15 mouse cellular contexts compared by ENCODE assay signal in the genomic region with DNA sequence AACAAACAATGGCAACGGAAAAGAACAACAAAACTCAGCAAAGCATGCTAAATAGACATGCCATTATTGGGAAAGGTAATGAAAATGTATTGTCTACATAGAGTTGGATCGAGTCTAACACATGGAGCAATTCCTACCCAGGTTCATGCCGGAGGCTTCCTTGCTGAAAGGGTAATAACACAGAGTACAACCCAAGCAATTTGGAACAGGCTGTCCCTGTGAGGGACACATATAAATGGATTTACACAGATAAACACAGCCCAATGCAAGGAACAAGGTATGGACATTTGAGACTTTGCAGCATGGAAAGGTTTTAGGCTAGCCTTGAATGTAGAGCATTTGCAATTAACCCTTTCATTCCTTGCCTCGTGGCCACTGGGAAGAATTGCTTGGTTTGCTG.
DNase-seq lines count a peak whose midpoint lies in the region; ATAC-seq and TF ChIP-seq lines count a peak whose summit lies in the region.
"Had no signal": no experiment of that assay in that cellular context is flagged by ENCODE, and none has a peak within 500 bp of the region (broad histone marks: within the 10 kb centered on the region; RNA-seq: fewer than 3 reads in every experiment).

No protein-coding gene starts in this region.

- 57% methylated on average over 4 of the region's 4 CpGs for WGBS in stomach, embryonic 15.5 days
- 53% methylated on average over 4 of the region's 4 CpGs for WGBS in stomach, postnatal 0 days
- WGBS in midbrain, embryonic 12.5 days: 89% methylated on average over 4 of the region's 4 CpGs

- H3K4me2 ChIP-seq in stomach, embryonic 15.5 days: no peak overlapping the region
- no peak overlapping the region for H3K4me2 ChIP-seq in stomach, postnatal 0 days (replicated peaks; ENCODE audit: low read depth)
- no peak overlapping the region for H3K4me2 ChIP-seq in midbrain, embryonic 12.5 days (replicated peaks)
- H3K4me2 ChIP-seq: embryonic facial prominence, embryonic 12.5 days had no signal

- TF ChIP-seq CTCF in stomach, postnatal 0 days (IDR thresholded peaks at IDR 0.05; ENCODE audit: low read depth): no peak

- H3K9me3 ChIP-seq in stomach, embryonic 15.5 days: no peaks in the 10 kb centered on the region
- H3K9me3 ChIP-seq in stomach, postnatal 0 days (ENCODE audit: control insufficient read depth, low read length): no peaks in the 10 kb centered on the region
- no peaks in the 10 kb centered on the region for H3K9me3 ChIP-seq in midbrain, embryonic 12.5 days
- H3K9me3 ChIP-seq: embryonic facial prominence, embryonic 12.5 days; heart, embryonic 10.5 days had no signal

- no peak overlapping the region for H3K4me3 ChIP-seq in stomach, embryonic 15.5 days (replicated peaks)
- H3K4me3 ChIP-seq in stomach, postnatal 0 days (ENCODE audit: low read depth, low read length): no peak overlapping the region
- H3K4me3 ChIP-seq in midbrain, embryonic 12.5 days: no peak overlapping the region
- H3K4me3 ChIP-seq: embryonic facial prominence, embryonic 12.5 days; heart, embryonic 10.5 days had no signal

- no peaks in the 10 kb centered on the region for H3K4me1 ChIP-seq in stomach, embryonic 15.5 days
- no peaks in the 10 kb centered on the region for H3K4me1 ChIP-seq in stomach, postnatal 0 days (replicated peaks; ENCODE audit: control insufficient read depth, insufficient read depth)
- peaks cover 2% of the 10 kb centered on the region; the same call in 1 of the 2 replicates for H3K4me1 ChIP-seq in midbrain, embryonic 12.5 days
- H3K4me1 ChIP-seq: embryonic facial prominence, embryonic 12.5 days; heart, embryonic 10.5 days had no signal

- peak overlapping the region; percentile 31; the same call in 1 of the 2 replicates for H3K27ac ChIP-seq in stomach, embryonic 15.5 days
- H3K27ac ChIP-seq in stomach, postnatal 0 days (replicated peaks): no peak overlapping the region
- H3K27ac ChIP-seq in midbrain, embryonic 12.5 days (replicated peaks): peak overlapping the region; percentile 11; the same call in 1 of the 2 replicates
- H3K27ac ChIP-seq: embryonic facial prominence, embryonic 12.5 days; heart, embryonic 10.5 days had no signal

- no peaks in the 10 kb centered on the region for H3K36me3 ChIP-seq in stomach, embryonic 15.5 days
- no peaks in the 10 kb centered on the region for H3K36me3 ChIP-seq in stomach, postnatal 0 days (ENCODE audit: control insufficient read depth, insufficient read depth, low read length)
- H3K36me3 ChIP-seq in midbrain, embryonic 12.5 days: no peaks in the 10 kb centered on the region
- H3K36me3 ChIP-seq: embryonic facial prominence, embryonic 12.5 days; heart, embryonic 10.5 days had no signal

- no peak for TF ChIP-seq EP300 in stomach, postnatal 0 days (optimal IDR thresholded peaks at IDR 0.05)

- no peak overlapping the region for H3K9ac ChIP-seq in stomach, embryonic 15.5 days
- H3K9ac ChIP-seq in stomach, postnatal 0 days (ENCODE audit: low read length): no peak overlapping the region
- H3K9ac ChIP-seq in midbrain, embryonic 12.5 days (replicated peaks): no peak overlapping the region
- H3K9ac ChIP-seq: embryonic facial prominence, embryonic 12.5 days; lung, embryonic 14.5 days had no signal

- H3K27me3 ChIP-seq in stomach, embryonic 15.5 days (replicated peaks): no peaks in the 10 kb centered on the region
- no peaks in the 10 kb centered on the region for H3K27me3 ChIP-seq in stomach, postnatal 0 days (ENCODE audit: control insufficient read depth, insufficient read depth, low read length)
- H3K27me3 ChIP-seq in midbrain, embryonic 12.5 days: no peaks in the 10 kb centered on the region
- H3K27me3 ChIP-seq: embryonic facial prominence, embryonic 12.5 days had no signal

- peak; percentile 3 for DNase-seq in cerebellum, adult 11 months
- no peak for DNase-seq in cerebellum, adult 11-12 months
- DNase-seq in stomach, postnatal 0 days (ENCODE audit: low spot score): no peak
- no peak for DNase-seq in right cerebral cortex, postnatal 25 days
- DNase-seq in urinary bladder, adult 18-20 months (ENCODE audit: low spot score in 2 of 2): no peak
- no peak for DNase-seq in testis, postnatal 10 days (ENCODE audit: low spot score)
- DNase-seq: adrenal gland, adult 8-10 months; heart, postnatal 4 days; kidney, adult 8-10 months; liver had no signal

- ATAC-seq in stomach, embryonic 15.5 days (ENCODE audit: insufficient read depth, low FRiP score, low read depth): no peak
- ATAC-seq in stomach, postnatal 0 days (ENCODE audit: low FRiP score, low TSS enrichment): no peak
- no peak for ATAC-seq in midbrain, embryonic 12.5 days (ENCODE audit: low FRiP score, low read depth)
